Mouse (Mus musculus): Measurements from ENCODE around the gene Invs.

Invs gene

DNA sequence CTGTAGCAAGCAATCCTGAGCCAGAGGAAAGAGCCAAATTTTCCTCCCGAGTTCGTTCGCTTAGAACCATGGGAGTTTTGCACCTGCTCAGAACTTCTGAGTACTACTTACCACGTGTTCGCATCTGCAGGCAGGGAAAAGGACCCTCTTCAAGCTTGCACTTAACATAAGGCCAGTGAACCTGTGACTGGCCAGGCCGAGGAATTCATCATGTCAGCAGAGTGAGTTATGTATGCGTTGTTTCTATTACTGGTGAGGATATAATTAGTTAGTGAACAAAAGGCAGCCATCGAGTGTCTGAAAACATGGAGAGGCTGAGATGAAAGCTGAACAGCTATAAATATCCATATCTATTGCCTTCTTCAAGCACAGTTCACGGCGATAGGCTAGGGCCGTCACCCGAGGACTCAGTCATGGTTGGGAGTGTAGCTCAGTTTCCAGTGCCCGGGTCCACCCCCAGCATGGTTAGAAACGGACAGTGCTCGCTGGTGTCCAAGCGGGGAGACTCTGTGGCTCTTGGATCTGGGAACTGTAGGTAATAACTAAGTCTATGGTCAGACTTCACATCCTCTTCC is 123.6 kb downstream of the Invs start:
- TF ChIP-seq GATA4 (IDR thresholded peaks at IDR 0.05; ENCODE audit: insufficient replicate concordance, low read length) = no peak

- TF ChIP-seq GATA4 (IDR thresholded peaks at IDR 0.05; ENCODE audit: insufficient replicate concordance, low read length) = no peak
These were observed 127.9 kb downstream of the Invs start for GRCm38 (mm10) chr4:48407350-48408039.

DNA sequence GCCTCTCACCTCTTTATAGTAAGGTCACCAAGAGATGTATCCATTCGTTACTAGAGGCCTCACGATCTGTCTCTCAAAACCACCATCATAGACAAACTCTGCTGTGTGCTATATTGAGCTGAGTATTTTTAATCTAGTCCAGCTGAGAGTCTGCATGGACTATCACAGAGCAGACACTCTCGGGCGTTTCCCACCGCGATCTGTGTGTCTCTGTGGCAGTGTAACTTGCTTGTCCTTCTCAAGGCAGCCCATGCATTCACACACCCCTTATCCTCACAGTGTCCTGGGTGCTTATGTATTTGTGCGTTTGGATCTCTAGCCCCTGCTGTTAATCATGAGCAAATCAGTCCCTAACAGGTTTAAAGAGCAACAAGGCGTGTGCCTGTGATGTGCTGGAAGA is 133.9 kb downstream of the Invs start:
- TF ChIP-seq GATA4 (IDR thresholded peaks at IDR 0.05; ENCODE audit: insufficient replicate concordance, low read length) = no peak

GRCm38 (mm10) chr4:48415838-48416335 is 136.3 kb downstream of the Invs start:
- TF ChIP-seq GATA4 (IDR thresholded peaks at IDR 0.05; ENCODE audit: insufficient replicate concordance, low read length) = no peak

GRCm38 (mm10) chr4:48418831-48419468 is 139.4 kb downstream of the Invs start:
- TF ChIP-seq GATA4 (IDR thresholded peaks at IDR 0.05; ENCODE audit: insufficient replicate concordance, low read length) = no peak

DNA sequence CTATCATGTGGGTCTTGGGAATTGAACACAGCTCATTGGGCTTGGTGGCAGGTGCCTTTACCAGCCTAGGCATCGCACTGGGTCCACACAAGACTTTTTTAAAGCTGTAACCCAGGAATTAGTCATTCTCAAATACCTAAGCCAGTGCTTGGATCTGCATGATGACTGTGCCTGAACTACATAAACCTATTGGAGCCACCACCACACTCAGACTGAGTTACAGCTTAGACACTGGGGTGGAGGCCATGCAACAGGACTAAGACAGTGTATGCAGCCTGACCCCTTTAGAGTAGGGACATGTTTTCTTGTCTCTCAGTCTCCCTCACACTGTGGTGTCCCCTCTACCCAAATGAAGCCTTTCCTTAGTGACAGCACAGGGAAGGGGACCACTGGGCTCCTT is 143.1 kb downstream of the Invs start:
- no peak for TF ChIP-seq GATA4 (IDR thresholded peaks at IDR 0.05; ENCODE audit: insufficient replicate concordance, low read length)

- TF ChIP-seq GATA4 (IDR thresholded peaks at IDR 0.05; ENCODE audit: insufficient replicate concordance, low read length) = no peak
These were observed 144.2 kb downstream of the Invs start for GRCm38 (mm10) chr4:48423738-48424137.

- no peak for TF ChIP-seq GATA4 (IDR thresholded peaks at IDR 0.05; ENCODE audit: insufficient replicate concordance, low read length)
These were observed 147.9 kb downstream of the Invs start for GRCm38 (mm10) chr4:48427413-48427812.

- no peak for TF ChIP-seq GATA4 (IDR thresholded peaks at IDR 0.05; ENCODE audit: insufficient replicate concordance, low read length)
These were observed 148.5 kb downstream of the Invs start for GRCm38 (mm10) chr4:48428054-48428453.

GRCm38 (mm10) chr4:48454106-48454773 is 174.7 kb downstream of the Invs start:
- TF ChIP-seq GATA4 (IDR thresholded peaks at IDR 0.05; ENCODE audit: insufficient replicate concordance, low read length) = no peak

DNA sequence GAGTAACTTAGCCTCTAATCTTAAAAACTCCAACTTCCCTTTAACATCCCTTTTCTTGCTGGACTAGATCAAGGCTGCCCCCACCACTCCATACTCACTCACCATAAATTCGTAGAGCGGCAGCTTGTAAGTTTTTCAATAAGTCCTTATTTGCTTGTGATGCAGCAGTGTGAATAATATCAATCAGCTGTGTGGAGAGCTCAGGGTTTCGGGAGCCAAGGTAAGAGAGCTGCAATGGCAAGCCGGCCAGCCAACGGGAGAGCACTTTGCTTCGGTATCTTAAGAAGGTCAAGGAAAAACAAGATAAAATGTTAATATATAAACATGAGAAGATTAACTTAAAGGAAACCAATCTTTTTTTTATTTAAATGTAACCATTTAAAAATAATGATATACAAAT is 178.9 kb downstream of the Invs start:
- TF ChIP-seq GATA4 (IDR thresholded peaks at IDR 0.05; ENCODE audit: insufficient replicate concordance, low read length) = no peak

DNA sequence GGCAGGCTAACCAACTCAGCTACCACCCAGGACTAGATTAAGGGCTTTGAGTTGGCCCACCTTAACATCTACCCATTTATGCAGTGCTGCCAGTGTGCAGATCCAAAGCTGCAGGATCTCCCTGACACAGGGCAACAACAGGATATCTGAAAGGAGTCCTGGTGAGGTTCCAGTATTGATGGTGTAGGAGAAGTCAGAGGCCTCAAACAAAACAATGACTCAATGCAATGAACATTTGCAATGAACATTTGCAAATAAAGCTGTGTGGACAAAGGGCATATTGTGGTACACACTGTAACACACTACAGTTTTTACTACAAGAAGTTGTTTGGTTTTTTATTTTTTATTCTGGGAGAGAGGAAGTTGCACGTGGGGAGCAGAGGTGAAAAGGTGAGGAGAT is 181.5 kb downstream of the Invs start:
- no peak for TF ChIP-seq GATA4 (IDR thresholded peaks at IDR 0.05; ENCODE audit: insufficient replicate concordance, low read length)

DNA sequence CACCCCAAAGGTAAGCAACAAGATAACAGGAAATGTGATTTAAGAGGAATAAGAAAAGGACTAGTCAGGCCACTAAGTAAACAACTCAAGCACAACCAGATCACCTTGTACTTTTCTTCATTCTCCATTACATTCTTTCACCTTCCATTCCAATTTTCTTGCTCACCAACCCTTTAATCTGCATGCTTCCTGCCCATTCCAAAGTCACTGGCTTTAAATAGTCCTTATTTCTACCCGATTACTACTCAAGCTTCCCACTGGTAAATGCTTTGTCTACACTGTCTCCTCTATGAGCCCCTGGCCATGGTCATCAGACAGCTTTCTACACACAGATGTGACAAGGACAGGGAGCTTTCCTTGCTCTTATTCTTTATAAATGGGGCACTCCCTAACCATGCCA is 191.4 kb downstream of the Invs start:
- no peak for TF ChIP-seq GATA4 (IDR thresholded peaks at IDR 0.05; ENCODE audit: insufficient replicate concordance, low read length)

DNA sequence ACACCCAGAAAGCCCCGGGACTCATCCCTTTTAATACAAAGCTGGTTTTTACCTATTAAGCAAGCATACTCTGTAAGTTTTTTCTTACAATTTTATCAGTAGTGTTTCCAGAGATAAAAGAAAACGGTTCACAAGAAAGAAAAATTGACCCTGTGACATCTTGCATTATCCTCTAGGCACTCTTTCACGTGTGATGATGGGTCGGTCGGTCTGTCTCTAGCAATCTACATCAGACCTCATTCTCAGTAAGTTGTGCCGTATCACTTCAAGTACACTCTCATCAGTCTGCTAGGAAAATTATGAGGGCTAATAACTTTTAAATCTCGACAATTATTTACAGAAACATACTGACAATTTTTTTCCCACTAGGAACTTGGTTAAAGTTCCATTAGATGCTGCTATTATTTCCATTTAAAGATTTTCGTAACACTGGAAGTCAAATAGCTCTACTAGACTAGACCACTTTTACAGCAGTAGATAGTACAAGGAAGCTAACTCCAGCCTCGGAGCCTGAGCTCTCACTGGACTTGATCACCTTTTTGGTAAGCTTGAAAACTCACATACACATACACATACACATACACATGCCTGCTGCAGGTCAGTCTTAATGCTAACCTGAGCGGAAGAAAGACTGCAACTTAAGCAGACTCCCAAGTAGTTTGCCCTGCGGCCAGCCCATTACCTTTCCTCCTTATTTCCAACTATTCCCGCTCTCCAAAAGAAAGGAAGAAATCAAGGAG is 192.7 kb downstream of the Invs start:
- no peak for TF ChIP-seq GATA4 (IDR thresholded peaks at IDR 0.05; ENCODE audit: insufficient replicate concordance, low read length)

All from liver, adult (tissue).